Mouse (Mus musculus) C3H10T1/2 (cell line): ENCODE data around the gene Cdc20. TPM values are rescaled to one million over a fixed set of nuclear protein-coding genes. Genes with fewer than 3 reads are reported as not detected.

Experiments used
- polyA plus RNA-seq, 2 experiments: library from polyadenylated mRNA; unstranded; fragments of >200 nt; fragmentation: generic; extraction: Trizol; gene quantifications; one replicate each; pipeline ENCODE4 v1.2.1; 2012; ENCODE audit warnings: missing spikeins in 2 of 2

The Cdc20 gene
- 100 to 1,000 TPM; 129 to 220 TPM for polyA plus RNA-seq

GRCm38 (mm10) chr4:118436820-118437603 lies at the start of gene Cdc20:
Gene Cdc20, minus strand, starts transcription at chr4:118437352.

GRCm38 (mm10) chr4:118457345-118457975 lies 20.3 kb upstream of the Cdc20 start, which contains the start of gene Mpl:
Gene Mpl, minus strand, starts transcription at chr4:118457513.

GRCm38 (mm10) chr4:118427768-118428451 lies 9.2 kb downstream of the Cdc20 start, which contains the start of gene Elovl1:
Gene Elovl1, plus strand, starts transcription at chr4:118428093.

GRCm38 (mm10) chr4:118409142-118409900 lies 27.8 kb downstream of the Cdc20 start, which contains the start of the genes Szt2 and Med8:
Gene Szt2, minus strand, starts transcription at chr4:118409273.
Gene Med8, plus strand, starts transcription at chr4:118409337.

Other genes starting within 250 kb of the Cdc20 start
- gene Ptprf, start 145.9 kb downstream of the Cdc20 start, polyA plus RNA-seq, result 10 to 100 TPM in 1 of 2 experiments, 1 to 10 TPM in 1; 3.6 to 30.0 TPM
- gene Szt2, start 28.1 kb downstream of the Cdc20 start, polyA plus RNA-seq, result 10 to 100 TPM in 1 of 2 experiments, 1 to 10 TPM in 1; 2.4 to 11.3 TPM
- 10 to 100 TPM; 34.6 to 47.2 TPM for gene Med8, start 28.0 kb downstream of the Cdc20 start, polyA plus RNA-seq
- 100 to 1,000 TPM in 1 of 2 experiments, 10 to 100 TPM in 1; 92.6 to 116 TPM for gene Elovl1, start 9.3 kb downstream of the Cdc20 start, polyA plus RNA-seq
- not detected for gene Mpl, start 20.2 kb upstream of the Cdc20 start, polyA plus RNA-seq
- gene Tie1, start 52.7 kb upstream of the Cdc20 start, polyA plus RNA-seq, result not detected
- gene 2610528J11Rik, start 89.6 kb upstream of the Cdc20 start, polyA plus RNA-seq, result not detected
- not detected for gene Tmem125, start 106.7 kb upstream of the Cdc20 start, polyA plus RNA-seq
- not detected for gene Cfap57, start 183.4 kb upstream of the Cdc20 start, polyA plus RNA-seq
- 10 to 100 TPM; 12.5 to 40.3 TPM for gene Ebna1bp2, start 183.4 kb upstream of the Cdc20 start, polyA plus RNA-seq
- gene Olfr62, start 221.6 kb upstream of the Cdc20 start, polyA plus RNA-seq, result not detected